Mouse (Mus musculus) macrophage (primary cell): ENCODE measurements around the gene Stx16. TPM values are rescaled to one million over a fixed set of nuclear protein-coding genes. Genes with fewer than 3 reads are reported as not detected.

Experiments
- H3K27ac ChIP-seq: fragments of 350-480 bp; formaldehyde crosslinking; 2 replicates; pipeline ENCODE4 v1.9.0; 2021
- H3K36me3 ChIP-seq: fragments of 350-480 bp; formaldehyde crosslinking; 2 replicates; pipeline ENCODE4 v1.9.0; 2021; ENCODE audit errors: inconsistent target
- H3K4me3 ChIP-seq: fragments of 350-480 bp; formaldehyde crosslinking; 2 replicates; pipeline ENCODE4 v1.9.0; 2021; ENCODE audit errors: inconsistent target
- H3K79me2 ChIP-seq: fragments of 350-480 bp; formaldehyde crosslinking; 2 replicates; pipeline ENCODE4 v1.9.0; 2021; ENCODE audit errors: inconsistent target
- WGBS: methylation state at CpG from one replicate; pipeline ENCODE4 v1.1.7; 2026; ENCODE audit warnings: inconsistent platforms; ENCODE audit not compliant: missing documents; 5-methylcytosine and 5-hydroxymethylcytosine counted together
- polyA plus RNA-seq: library from polyadenylated mRNA; stranded (reverse); fragments of 250-400 nt; gene quantifications from 3 replicates; pipeline ENCODE4 v1.2.4, GENCODE M21; 2018; ENCODE audit warnings: inconsistent platforms
- total RNA-seq, 78 experiments: library from RNA; depleted of rRNA; stranded (reverse); fragments of 250-400 nt; gene quantifications; 1 replicate in 9 of 78; 2 replicates in 24 of 78; 3 replicates in 43 of 78; 4 replicates in 2 of 78; pipeline ENCODE4 v1.2.4; 2018; ENCODE audit warnings: inconsistent platforms in 56 of 78

Stx16 gene
- 100 to 1,000 TPM; 101 to 353 (median 222) TPM for total RNA-seq (2018; cell fraction: chromatin; rRNA removed)
- 10 to 100 TPM; 24.1 to 48.0 (median 35.7) TPM for total RNA-seq (2018; cell fraction: cytosol; rRNA removed)
- total RNA-seq (2018; cell fraction: nucleus; rRNA removed): 100 to 1,000 TPM in 22 of 26 experiments, 10 to 100 TPM in 4; 85.2 to 268 (median 153) TPM
- polyA plus RNA-seq: 26.3 to 42.9 TPM (median 31.8 TPM) in 3 replicates

GRCm38 (mm10) chr2:174075673-174076432 is at the start of gene Stx16:
TSS of gene Stx16 (plus strand) at chr2:174076308.
- 3% methylated on average over 32 of the region's 32 CpGs for WGBS
- Histone ChIP-seq H3K4me3 (peak within 1 kb of the TSS; percentile 99), H3K79me2 (peaks cover 46% of the 10 kb centered on the region), H3K27ac (peak within 1 kb of the TSS; percentile 85), H3K36me3 (no peaks in the 10 kb centered on the region)

GRCm38 (mm10) chr2:174026406-174026805 is 49.7 kb upstream of the Stx16 start:
- H3K27ac ChIP-seq: no peak overlapping the region
- H3K79me2 ChIP-seq: no peaks in the 10 kb centered on the region
- no peak overlapping the region for H3K4me3 ChIP-seq
- 70% methylated on average over 4 of the region's 4 CpGs for WGBS
- no peaks in the 10 kb centered on the region for H3K36me3 ChIP-seq

- Histone ChIP-seq H3K36me3 (no peaks in the 10 kb centered on the region), H3K79me2 (no peaks in the 10 kb centered on the region), H3K4me3 (no peak overlapping the region), H3K27ac (no peak overlapping the region)
- WGBS: 95% methylated on average over 9 of the region's 9 CpGs
Observed at GRCm38 (mm10) chr2:174033257-174033800, 42.8 kb upstream of the Stx16 start.

- H3K27ac ChIP-seq: no peak overlapping the region
Observed at GRCm38 (mm10) chr2:174047656-174048055, 28.5 kb upstream of the Stx16 start.

GRCm38 (mm10) chr2:174049481-174050338 is 26.4 kb upstream of the Stx16 start:
- Histone ChIP-seq H3K27ac (no peak overlapping the region), H3K79me2 (no peaks in the 10 kb centered on the region), H3K36me3 (no peaks in the 10 kb centered on the region), H3K4me3 (no peak overlapping the region)
- WGBS: 66% methylated on average over 4 of the region's 4 CpGs

More at GRCm38 (mm10) chr2:174047656-174048055, 28.5 kb upstream of the Stx16 start:
- Histone ChIP-seq H3K4me3 (no peak overlapping the region), H3K79me2 (no peaks in the 10 kb centered on the region), H3K36me3 (no peaks in the 10 kb centered on the region)
- WGBS: 91% methylated on average over 2 of the region's 2 CpGs

- H3K4me3 ChIP-seq: no peak overlapping the region
- H3K27ac ChIP-seq: no peak overlapping the region
- H3K36me3 ChIP-seq: no peaks in the 10 kb centered on the region
- WGBS: 42% methylated on average over 3 of the region's 3 CpGs
- H3K79me2 ChIP-seq: no peaks in the 10 kb centered on the region
Observed at GRCm38 (mm10) chr2:174050339-174050685, 25.8 kb upstream of the Stx16 start.

GRCm38 (mm10) chr2:174051081-174051481 is 25.0 kb upstream of the Stx16 start:
- no peaks in the 10 kb centered on the region for H3K36me3 ChIP-seq
- H3K79me2 ChIP-seq: no peaks in the 10 kb centered on the region
- no peak overlapping the region for H3K4me3 ChIP-seq
- WGBS: 43% methylated on average over 5 of the region's 10 CpGs
- H3K27ac ChIP-seq: no peak overlapping the region

GRCm38 (mm10) chr2:174054496-174054895 is 21.6 kb upstream of the Stx16 start:
- WGBS: 100% methylated on average over 3 of the region's 3 CpGs
- no peaks in the 10 kb centered on the region for H3K79me2 ChIP-seq
- H3K27ac ChIP-seq: no peak overlapping the region
- no peak overlapping the region for H3K4me3 ChIP-seq
- H3K36me3 ChIP-seq: no peaks in the 10 kb centered on the region

- no peak overlapping the region for H3K4me3 ChIP-seq
- H3K36me3 ChIP-seq: no peaks in the 10 kb centered on the region
- no peak overlapping the region for H3K27ac ChIP-seq
- no peaks in the 10 kb centered on the region for H3K79me2 ChIP-seq
- 94% methylated on average over 3 of the region's 3 CpGs for WGBS
Observed at GRCm38 (mm10) chr2:174057730-174058129, 18.4 kb upstream of the Stx16 start.

- H3K4me3 ChIP-seq: no peak overlapping the region
- H3K27ac ChIP-seq: no peak overlapping the region
- H3K79me2 ChIP-seq: no peaks in the 10 kb centered on the region
- H3K36me3 ChIP-seq: no peaks in the 10 kb centered on the region
- WGBS: 88% methylated on average over 8 of the region's 8 CpGs
Observed at GRCm38 (mm10) chr2:174058316-174058939, 17.7 kb upstream of the Stx16 start.

GRCm38 (mm10) chr2:174059591-174060385 is 16.3 kb upstream of the Stx16 start:
- no peak overlapping the region for H3K27ac ChIP-seq
- H3K4me3 ChIP-seq: no peak overlapping the region
- H3K36me3 ChIP-seq: no peaks in the 10 kb centered on the region
- WGBS: 89% methylated on average over 13 of the region's 13 CpGs
- no peaks in the 10 kb centered on the region for H3K79me2 ChIP-seq

- WGBS: 35% methylated on average over 2 of the region's 2 CpGs
- Histone ChIP-seq H3K27ac (no peak overlapping the region), H3K79me2 (no peaks in the 10 kb centered on the region), H3K36me3 (no peaks in the 10 kb centered on the region), H3K4me3 (no peak overlapping the region)
Observed at GRCm38 (mm10) chr2:174061219-174061618, 14.9 kb upstream of the Stx16 start.

GRCm38 (mm10) chr2:174063074-174063473 is 13.0 kb upstream of the Stx16 start:
- WGBS: 52% methylated on average over 6 of the region's 6 CpGs
- H3K27ac ChIP-seq: no peak overlapping the region
- H3K36me3 ChIP-seq: no peaks in the 10 kb centered on the region
- no peak overlapping the region for H3K4me3 ChIP-seq
- H3K79me2 ChIP-seq: no peaks in the 10 kb centered on the region
